Mouse (Mus musculus) ovary, postnatal 10 days (tissue): ENCODE measurements around the gene Tcte3.
"Not testable (repeated sequence)": the region's sequence is repeated elsewhere in the genome, so short reads cannot be mapped to it uniquely, and the experiment has no call there.

Experiments
- DNase-seq: peaks from one replicate; pipeline ENCODE4 v3.0.0; 2022; ENCODE audit warnings: low spot score

Gene Tcte3

DNA sequence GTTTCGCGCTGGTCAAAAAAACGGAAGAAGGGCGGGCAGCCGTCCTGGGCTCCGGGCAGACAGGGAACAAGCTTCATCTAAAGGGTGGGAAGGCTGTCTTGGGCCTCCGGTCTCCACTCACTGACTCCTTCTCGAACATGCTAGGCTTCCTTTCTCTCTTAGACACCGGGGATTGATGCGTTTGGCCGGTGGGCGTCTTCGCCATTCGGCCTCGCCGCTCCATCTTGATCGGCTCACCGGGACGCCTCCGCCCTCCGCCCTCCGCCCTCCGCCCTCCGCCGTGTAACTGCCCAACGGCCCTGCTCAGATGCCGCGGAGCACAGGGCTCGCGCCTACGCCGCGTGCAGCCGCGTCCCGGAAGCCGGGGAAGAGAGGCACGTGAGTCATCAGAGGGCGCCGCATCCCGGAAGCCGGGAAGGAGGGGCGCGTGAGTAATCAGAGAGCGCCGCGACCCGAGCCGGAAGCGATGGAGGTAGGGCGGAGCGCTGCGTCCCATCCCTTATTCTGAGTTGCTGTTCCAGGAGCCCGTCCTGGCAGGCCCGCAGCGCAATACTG, at the start of gene Tcte3, which contains the start of the genes Ermard and Gm3448:
TSS of gene Tcte3 (minus strand) at position 314 of the 555 bp plus-strand sequence.
TSS of gene Ermard (plus strand) at position 34 of the 555 bp plus-strand sequence.
TSS of gene Gm3448 (minus strand) at position 363 of the 555 bp plus-strand sequence.
- not testable (repeated sequence) for DNase-seq

DNA sequence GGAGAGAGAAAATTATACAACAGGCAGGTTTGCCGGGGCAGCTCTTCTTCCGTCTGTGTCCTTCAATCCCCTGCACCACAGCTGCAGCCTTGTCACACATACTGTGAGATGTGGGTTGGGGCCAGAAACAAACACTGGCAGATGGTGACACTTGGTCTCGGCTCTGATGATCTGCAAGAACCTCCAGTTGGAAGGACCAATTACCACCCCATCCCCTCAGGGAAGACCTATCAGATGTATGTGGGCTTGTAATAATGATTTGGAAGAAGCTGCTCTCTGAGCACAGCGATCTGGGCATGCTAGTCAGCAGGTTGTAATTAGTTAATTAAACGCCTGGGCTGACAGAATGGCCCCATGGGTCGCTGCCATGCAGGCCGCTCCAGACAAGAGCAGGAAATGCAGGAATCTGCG, 47.3 kb upstream of the Tcte3 start:
- no peak for DNase-seq

DNA sequence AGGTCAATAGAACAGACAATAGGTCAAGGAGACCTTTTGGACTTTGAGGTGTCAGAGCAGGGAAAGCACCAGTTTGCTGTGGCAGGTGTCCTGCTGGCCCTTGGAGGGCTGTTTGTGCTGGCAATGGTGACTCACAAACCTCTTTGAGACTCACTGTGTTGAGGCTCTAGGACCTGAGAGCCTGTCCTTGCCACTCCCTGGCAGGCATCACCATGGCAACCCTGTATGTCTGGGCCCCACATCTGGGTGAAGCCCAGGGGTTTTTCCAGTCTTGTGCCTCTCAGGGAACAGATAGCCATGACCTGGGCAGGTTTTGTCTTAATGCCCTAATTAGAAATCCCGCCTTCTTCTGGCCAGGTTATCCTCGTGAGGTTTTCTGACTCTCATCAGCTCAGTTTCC, 46.9 kb upstream of the Tcte3 start:
- no peak for DNase-seq

DNA sequence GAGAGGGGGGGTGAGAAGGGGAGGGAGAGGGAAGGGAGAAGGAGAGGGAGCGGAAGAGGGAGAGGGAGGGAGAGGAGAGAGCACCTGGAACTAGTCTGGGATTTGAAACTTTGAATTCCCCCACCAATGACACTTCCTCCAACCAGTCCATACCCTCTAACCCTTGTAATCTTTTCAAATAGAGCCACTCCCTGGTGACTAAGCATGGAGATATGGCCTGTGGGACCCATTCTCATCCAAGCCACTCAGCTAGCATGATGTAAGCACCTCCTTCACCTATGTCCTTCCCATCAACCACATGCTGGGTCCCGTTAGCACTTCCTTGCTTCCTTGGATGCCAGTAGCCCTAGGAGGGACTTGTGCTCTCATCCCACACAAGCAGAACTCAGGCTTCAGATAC, 43.7 kb upstream of the Tcte3 start:
- no peak for DNase-seq

DNA sequence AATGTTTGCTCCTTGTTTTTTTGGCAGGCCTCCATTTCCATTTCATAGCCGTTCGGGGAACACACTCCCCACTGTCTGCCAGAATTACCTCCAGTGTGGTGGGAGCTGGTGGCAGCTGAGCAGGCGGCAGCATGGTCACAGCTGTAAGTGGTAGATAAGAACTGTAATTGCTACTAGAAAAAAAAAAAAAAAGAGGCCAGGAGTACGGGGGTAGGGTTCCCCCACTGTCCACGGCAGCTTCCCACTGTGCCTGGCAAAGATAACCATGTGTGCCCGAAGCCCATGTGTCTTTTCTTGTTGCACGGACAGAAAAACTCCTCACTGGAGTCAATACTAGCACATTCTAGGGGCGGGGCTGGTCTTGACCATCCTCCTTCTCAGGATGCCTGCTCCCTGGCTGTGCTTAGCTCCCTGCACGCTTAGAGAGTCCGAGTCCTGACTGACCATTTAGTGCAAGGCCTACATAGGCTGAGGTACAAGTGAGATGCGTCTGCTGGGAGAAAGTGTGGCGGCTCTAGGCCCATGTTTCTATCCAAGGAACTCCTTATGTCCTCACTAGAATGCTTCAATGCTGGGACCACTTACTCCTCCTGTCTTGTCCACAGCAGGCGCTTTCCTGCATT, 43.0 kb upstream of the Tcte3 start:
- no peak for DNase-seq

DNA sequence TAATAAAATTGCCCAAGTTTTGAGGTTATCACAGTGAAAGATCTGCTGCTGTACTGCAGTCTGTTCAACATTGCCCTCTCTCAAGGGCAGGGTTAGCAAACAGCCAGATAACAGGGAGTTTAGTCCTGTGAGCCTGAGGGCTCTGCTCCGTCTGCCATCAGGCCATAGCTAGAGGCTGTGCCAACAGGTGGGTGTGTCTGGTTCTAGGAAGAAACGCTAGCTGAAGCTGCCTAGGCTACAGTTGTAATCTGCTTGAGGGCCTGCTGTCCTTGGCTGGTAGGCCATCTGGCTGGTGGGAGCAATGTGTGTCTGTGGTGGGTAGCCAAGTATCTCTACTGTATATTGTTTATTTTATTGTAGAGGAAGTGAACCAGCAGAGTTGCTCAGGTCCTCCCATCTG, 36.2 kb upstream of the Tcte3 start:
- no peak for DNase-seq

DNA sequence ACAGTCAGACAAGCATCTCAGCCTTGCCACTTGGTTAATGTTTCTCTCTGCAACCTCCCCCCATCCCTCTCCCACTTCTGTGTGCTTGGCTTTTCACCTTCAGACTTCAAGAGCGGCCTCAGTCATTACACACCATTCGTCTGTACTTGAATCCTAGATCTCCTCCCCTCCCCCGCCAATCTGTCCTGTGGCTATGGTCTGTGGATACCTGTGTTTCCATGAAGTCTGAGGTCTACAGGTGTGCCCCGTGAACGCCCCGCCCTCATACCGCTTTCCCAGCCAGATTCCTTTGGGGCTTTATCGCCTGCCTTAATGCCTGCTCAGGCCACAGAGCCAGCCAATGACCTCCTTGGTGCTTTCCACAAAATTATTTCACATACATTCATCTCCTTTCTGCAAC, 33.7 kb upstream of the Tcte3 start:
- no peak for DNase-seq

DNA sequence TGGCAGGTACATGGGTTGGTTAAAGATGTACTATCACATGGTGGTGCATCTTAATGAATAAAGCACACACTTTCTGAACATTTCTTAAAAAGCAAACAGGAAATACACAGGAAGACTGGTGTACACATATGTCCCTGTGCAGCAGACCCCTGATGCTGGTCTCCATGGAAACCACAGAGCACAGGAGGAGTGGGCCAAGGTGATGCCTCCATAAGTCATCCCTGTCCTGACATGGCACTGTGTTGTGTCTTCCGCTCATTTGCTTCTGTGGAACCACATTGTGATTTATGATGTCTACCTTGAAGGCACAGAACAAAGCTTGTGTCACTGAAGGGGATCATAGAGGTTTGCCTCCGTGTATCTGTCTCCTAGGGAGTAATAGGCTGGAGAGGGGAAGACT, 30.9 kb upstream of the Tcte3 start:
- no peak for DNase-seq

DNA sequence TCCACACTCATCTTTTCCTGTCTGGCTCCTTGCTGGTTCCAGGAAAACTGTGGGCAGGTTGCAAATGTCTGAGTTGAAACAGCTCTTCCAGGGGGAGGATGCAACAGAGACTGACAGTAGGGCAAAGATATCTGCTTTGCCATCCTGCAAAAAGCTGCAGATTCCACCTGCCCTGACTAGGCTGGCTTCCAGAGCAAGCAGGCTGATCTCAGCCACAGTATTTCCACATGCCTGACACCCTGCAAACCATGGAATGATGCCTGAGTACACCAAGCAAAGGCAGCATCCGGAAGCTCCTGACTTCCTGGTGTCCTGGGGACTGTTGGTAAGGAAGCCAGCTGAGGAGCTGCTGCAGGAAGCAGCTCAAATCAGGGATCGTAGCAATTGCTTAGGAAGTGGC, 27.8 kb upstream of the Tcte3 start:
- DNase-seq: no peak

DNA sequence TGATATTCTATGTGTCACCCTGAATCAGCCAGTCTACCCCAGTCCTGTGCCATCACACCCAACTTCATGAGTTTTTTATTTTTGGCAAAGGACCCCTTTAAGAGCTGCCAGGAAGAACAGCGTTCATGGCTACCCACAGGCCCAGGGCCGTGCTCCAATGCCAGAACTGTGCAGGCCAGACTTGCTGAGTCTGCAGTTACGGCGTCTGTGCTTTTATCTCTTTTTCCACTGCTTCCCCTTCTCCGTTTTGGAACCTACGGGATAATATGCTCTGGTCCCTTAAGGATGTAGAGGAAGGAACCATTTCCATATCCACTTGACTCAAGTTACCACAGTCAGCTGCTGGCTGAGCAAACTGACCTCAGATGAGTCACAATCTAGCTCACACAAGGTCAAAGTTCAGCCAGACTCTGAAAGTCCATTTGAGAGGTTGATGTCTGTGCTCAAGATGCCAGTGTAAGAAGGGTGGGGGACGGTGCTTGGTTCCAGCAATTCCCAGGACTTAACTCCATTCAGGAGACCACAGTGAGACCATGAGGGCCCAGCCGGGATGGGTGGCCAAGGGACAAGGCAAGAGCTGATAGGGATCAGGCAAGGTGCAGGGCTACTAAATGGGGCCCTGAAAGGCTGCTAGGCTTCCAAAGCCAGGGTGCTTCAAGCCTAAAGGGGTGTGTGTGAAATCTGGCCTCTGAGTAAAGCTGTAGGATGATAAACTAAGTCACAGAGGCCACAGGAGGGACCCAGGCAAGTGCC, 26.9 kb upstream of the Tcte3 start:
- no peak for DNase-seq

DNA sequence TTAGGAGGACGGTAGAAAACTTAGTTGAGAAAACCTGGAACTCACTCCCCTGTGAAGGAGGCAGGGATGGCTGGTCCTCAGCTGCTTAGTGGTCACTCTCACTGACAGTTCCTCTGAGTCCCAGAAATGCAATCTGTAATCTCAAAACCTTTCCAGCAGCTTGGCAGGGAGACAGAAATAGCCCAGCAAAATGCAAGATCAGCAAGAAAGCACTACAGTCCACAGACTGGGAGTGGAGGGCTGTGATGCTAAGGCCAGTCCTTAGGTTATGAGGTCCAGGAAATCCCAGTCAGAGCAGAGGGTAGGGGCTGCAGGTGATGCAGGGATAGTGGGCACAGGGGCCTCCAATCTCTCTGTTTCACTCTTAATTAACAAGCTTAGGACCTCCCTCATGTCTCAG, 25.6 kb upstream of the Tcte3 start:
- no peak for DNase-seq

DNA sequence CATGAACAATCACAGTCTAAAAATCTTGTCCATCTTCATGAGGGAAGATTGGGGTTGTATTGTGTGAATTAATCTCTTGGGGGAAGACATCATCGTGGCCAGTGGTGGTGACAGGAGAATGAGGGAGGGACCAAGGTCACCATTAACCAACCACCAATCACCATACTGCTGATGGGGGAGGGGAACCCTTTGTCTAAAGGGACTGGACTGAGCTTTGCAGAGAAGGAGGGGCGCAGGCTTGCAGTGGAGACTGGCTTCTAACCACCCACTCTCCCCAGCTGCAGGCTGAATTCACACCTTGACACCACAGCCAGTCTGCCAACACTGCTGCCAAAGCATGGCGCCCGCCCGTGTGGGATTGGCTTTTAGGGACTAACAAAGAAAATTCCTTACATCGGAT, 24.8 kb upstream of the Tcte3 start:
- DNase-seq: no peak

DNA sequence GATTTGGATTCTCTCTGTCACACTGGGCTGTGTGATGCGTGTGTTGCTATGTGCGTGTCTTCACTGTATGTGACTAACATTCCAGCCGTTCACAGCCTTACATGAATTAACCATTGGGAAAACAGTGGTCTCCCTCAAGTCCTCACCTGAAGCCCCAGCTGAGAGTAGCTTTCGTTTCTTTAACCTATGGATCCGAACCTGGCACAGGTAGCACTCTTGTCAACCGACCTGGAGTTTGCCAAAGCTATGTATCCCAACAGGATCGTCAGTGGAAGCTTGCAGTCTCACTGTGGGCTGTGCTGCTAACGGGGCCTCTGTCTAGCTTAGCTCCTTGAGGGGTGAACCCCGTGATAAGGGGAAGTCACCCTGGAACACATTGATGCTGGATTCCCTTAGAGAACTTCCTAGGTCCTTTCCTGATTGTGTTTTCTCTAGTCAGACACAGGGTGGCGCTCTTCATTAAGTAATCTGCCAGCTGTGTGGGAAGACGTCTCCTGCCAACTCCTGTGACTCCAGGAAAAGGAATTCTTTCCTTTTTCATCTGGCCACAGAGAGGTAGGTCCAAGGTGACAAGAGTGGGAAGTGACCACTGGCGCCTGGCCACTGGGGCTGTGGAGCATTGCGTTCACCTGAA, 24.2 kb upstream of the Tcte3 start:
- DNase-seq: peak; percentile 37

DNA sequence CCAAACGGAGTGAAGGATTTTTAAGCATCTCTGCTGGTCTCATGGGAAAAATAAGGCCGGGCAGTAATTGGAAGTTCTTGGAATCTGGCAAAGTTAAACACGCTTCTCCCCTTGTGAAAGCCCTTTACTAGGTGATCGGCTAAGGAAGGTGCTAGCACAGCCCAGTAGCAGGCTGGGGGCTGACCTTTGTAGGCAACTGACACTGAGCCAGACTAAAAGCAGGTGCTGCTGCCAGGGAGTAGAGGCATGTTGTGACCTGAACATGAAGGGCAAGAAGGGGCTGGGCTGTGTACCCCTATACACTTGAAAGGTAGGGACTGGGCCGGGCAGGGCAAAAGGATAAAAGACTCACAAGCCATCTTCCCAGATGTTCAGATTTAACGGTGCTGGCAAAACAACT, 19.1 kb upstream of the Tcte3 start:
- no peak for DNase-seq

DNA sequence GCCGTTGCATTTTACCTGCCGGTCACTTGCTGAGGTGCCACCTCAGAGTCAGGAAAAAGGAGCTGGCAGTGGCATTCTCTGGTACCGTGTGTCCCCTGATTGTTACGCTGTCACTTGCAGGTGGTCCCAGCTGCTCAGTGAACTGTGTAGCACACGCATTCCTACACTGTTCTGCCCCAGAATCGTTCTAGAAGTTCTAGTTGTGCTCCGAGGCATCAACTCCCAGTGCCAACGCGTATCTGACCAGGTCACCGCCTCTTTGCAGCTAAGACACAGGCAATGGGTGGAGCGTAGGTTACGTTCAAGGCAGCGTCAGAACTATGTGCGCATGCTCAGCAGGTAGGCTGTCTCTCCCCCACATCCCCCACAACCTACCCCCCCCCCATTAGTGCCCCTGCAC, 18.4 kb upstream of the Tcte3 start:
- DNase-seq: no peak

DNA sequence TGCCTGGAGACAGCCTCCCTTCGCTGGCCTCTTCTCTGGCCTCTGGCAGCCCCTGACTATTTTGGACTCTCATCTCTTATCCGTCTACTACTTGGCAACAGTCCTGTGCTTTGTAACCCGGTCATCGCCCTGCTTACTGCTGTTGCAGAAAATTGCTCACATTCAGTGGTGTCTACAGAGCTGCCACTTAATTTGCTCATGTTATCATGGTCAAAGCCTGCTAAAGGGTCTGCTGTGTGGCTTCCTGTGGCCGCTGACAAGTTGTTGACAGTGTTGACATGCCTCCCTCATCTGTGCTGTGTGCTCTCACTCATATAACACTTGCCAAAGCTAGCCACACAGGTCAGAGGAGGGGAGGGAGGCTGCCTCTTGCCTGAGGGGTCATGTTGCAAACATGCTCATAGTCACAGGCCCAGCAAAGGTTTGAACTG, 16.9 kb upstream of the Tcte3 start:
- no peak for DNase-seq

DNA sequence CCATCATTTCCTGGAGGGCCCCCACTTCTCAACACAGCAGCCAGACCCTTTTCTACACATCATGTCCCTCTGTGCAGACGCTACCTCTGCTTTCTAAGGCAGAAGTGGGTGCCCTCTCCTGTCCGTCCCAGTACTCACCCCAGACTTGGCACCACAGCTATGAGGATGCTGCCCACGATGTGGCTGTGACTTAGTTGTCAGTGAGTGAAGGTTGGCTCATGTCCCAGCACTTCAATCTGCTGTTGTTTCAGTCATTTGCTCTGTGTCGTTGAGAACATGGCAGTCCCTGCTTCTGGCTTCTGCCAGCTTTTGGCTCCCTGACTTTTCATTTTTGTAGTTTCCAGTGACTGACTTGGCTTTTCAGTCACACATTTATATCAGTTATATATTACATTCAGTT, 14.6 kb upstream of the Tcte3 start:
- DNase-seq: no peak

DNA sequence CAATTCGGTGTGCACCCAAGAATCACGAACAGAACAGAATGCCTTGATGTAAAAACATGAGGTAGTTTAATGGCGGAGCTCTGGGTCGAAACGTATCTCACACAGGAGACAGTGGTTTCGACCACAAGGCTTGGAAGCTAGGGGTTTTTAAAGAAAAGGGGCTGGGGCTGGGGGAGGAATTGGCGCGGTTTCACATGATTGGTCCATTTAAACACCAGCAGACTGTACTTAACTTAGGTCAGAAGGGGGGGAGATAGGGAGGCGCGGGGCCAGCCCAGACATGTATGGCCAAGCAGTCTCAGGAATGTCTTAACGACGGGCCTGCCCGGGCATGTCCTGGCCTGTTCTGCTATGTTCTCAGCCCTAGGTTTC, 12.5 kb upstream of the Tcte3 start:
- not testable (repeated sequence) for DNase-seq

DNA sequence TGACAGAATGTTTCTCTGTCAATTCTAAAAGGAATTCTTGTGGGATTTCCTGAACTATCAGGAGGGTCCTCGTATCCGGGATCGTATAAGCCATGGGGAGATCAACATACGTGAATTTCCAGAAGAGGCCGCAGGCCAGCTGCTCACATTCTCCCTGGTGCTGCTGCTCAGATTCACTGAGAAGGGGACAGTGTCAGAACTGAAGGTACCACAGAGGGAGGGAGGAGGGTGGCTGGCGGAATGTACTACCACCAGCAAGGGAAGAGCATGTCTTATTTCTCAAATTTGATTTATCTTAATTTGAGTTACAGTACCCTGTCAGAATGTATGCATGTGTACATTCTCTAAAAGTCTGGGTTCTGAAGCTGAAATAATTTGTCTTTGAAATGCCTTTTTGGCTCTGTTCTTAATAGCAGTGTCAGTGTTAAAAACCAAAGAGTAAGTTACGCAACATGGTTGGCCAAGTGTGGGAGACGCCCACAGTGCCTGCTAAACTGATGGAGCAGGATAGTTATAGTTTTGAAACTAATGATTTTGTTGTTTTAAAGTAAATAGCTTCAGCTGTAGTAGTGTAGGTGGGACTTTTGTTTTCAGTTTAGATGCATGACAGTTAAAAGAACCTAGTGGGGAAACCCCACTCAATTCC, 12.0 kb upstream of the Tcte3 start:
- not testable (repeated sequence) for DNase-seq

DNA sequence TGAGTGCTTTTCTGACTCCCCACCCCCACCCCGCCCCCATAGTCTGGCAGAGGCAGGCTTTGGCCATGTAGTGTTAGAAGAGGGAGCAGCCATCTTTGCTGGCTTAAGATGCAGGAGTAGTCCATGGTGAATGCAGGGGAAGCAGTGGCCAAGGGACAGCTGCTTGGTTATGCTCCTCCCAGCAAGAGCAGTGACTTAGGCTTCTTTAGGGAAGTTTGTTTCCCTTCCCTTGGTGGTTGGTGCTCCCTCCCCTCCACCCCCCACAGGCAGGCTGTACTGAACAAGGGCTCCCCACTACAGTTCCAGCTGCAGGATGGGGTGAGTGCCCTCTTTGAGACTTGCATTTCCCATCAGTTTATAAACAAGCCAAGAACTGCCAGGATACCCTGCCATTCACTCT, 11.5 kb upstream of the Tcte3 start:
- not testable (repeated sequence) for DNase-seq

DNA sequence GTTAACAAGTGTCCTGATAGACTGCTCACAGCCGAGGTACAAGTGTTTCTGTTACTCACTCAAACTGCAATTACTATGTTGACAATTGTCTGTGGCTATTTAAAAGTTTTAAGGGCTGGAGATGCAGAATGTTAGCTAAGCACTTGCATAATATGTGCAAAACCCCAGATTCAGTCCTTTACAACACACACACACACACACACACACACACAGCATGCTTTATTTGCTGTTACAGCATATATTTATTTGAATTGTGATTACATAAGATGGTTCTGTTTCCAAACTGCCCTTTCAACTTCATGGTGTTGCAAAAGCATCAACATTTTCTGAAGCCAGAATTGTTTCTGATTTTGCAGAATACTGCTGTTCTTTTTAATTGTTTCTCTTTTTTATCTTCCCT, 9.1 kb upstream of the Tcte3 start:
- DNase-seq: not testable (repeated sequence)

DNA sequence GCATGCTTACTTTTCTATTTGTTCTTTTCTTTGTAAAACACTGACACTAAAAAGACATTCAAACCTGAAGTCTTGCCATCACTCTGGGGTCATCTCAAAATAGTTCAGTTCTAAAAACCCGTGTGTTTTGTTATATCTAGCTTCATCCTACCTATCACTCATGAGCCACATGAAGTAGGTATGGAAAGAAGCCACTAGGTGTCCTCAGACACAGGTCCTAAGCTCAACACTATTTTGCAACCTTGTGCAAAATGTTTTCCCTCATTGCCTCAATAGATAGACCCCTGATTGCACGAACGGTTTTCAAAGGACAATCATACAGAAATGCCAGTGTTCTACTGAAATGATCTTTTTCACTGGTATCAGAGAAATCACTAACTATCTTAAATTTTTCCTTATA, 833 bp downstream of the Tcte3 start:
- not testable (repeated sequence) for DNase-seq
